Mouse (Mus musculus): ENCODE data around the gene Snrpe. TPM values are rescaled to one million over a fixed set of nuclear protein-coding genes. Genes with fewer than 3 reads are reported as not detected.

The Snrpe gene
- total and polyA plus RNA-seq, 3 experiments, result 279 to 597 TPM; not detected in 1

- H3K79me2 ChIP-seq (ENCODE audit: control insufficient read depth, insufficient read depth, low read length, poor library complexity), result peaks cover 26% of the 10 kb centered on the region
- peaks cover 20 to 23% of the 10 kb centered on the region in 2 experiments for H3K36me3 ChIP-seq (ENCODE audit: control insufficient read depth in 1 of 2, insufficient read depth in 2 of 2, low read length in 2 of 2)
- H3K4me1 ChIP-seq (ENCODE audit: control insufficient read depth in 1 of 2, insufficient read depth in 2 of 2, low read length in 2 of 2), result peaks cover 0 to 7% of the 10 kb centered on the region in 2 experiments; a peak in 1 of 4 replicates
- DNase-seq (ENCODE audit: low read depth, low spot score), result no peak
- H3K9me3 ChIP-seq (replicated peaks; ENCODE audit: insufficient read depth, low read length), result no peaks in the 10 kb centered on the region
- no peak overlapping the region for H3K27ac ChIP-seq (ENCODE audit: control insufficient read depth, low read depth, low read length)
- no peak overlapping the region for H3K9ac ChIP-seq (ENCODE audit: control insufficient read depth, low read depth, low read length, poor library complexity, severe bottlenecking)
- no peaks in the 10 kb centered on the region for H3K27me3 ChIP-seq (ENCODE audit: control insufficient read depth in 1 of 2, insufficient read depth in 2 of 2, low read length in 2 of 2)
- no peak for TF ChIP-seq ETS1 (IDR thresholded peaks at IDR 0.05; ENCODE audit: low read depth, low read length)
- TF ChIP-seq RCOR1 (IDR thresholded peaks at IDR 0.05; ENCODE audit: low read depth, low read length), result no peak
- no peak overlapping the region for H3K4me3 ChIP-seq (ENCODE audit: control insufficient read depth in 1 of 2, insufficient read depth in 1 of 2, low read depth in 2 of 2, low read length in 2 of 2)
These were observed 1.3 kb upstream of the Snrpe start for GRCm38 (mm10) chr1:133611436-133611835.

DNA sequence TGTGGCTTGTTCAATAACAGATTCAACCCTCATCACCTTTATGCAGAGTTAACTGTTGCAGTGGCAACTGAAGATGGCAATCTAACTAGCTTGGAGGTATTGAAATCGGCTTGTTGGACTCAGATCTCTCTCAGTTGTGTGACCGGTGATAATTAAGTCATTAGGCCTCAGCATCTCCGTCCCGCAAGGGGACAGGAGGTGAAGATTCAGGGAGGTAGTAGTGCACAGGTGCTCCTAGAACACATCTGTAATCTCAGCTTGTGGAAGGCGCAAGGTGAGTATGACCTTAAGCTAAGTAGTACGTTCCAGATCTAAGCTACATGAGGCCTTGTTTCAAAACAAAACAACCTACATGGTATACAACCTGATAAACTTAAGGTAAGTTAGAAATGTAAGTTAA is 510 bp upstream of the Snrpe start:
- peaks cover 21 to 27% of the 10 kb centered on the region in 2 experiments for H3K36me3 ChIP-seq (ENCODE audit: control insufficient read depth in 1 of 2, insufficient read depth in 2 of 2, low read length in 2 of 2)
- peak overlapping the region; percentile 25 to 41; a peak in 3 of 4 replicates for H3K4me3 ChIP-seq (ENCODE audit: control insufficient read depth in 1 of 2, insufficient read depth in 1 of 2, low read depth in 2 of 2, low read length in 2 of 2)
- no peaks in the 10 kb centered on the region for H3K27me3 ChIP-seq (ENCODE audit: control insufficient read depth in 1 of 2, insufficient read depth in 2 of 2, low read length in 2 of 2)
- TF ChIP-seq CTCF (IDR thresholded peaks at IDR 0.05 in 2 of 3, conservative IDR thresholded peaks at IDR 0.05 in 1 of 3; ENCODE audit: control insufficient read depth in 1 of 3, insufficient read depth in 1 of 3, low read depth in 2 of 3, low read length in 3 of 3, poor library complexity in 1 of 3, severe bottlenecking in 1 of 3), result no peak
- TF ChIP-seq MYC (IDR thresholded peaks at IDR 0.05; ENCODE audit: low read depth, low read length), result no peak
- TF ChIP-seq CHD2 (IDR thresholded peaks at IDR 0.05; ENCODE audit: low read length), result no peak
- TF ChIP-seq TAL1 (IDR thresholded peaks at IDR 0.05; ENCODE audit: low read length), result no peak
- TF ChIP-seq MAZ (IDR thresholded peaks at IDR 0.05; ENCODE audit: low read depth, low read length), result no peak
- no peak for TF ChIP-seq CHD1 (IDR thresholded peaks at IDR 0.05; ENCODE audit: low read depth, low read length)
- no peak for TF ChIP-seq ELF1 (IDR thresholded peaks at IDR 0.05; ENCODE audit: low read depth, low read length)
- no peak for TF ChIP-seq USF2 (IDR thresholded peaks at IDR 0.05; ENCODE audit: borderline replicate concordance in 1 of 2, insufficient read depth in 1 of 2, low read depth in 1 of 2, low read length in 2 of 2)
- TF ChIP-seq RAD21 (IDR thresholded peaks at IDR 0.05; ENCODE audit: low read depth, low read length), result no peak
- no peak for TF ChIP-seq USF1 (IDR thresholded peaks at IDR 0.05; ENCODE audit: low read depth, low read length)
- no peak for TF ChIP-seq ZMIZ1 (IDR thresholded peaks at IDR 0.05; ENCODE audit: low read depth, low read length)
- TF ChIP-seq POLR2AphosphoS5 (IDR thresholded peaks at IDR 0.05; ENCODE audit: borderline replicate concordance, low read depth, low read length), result no peak
- no peak for TF ChIP-seq EP300 (IDR thresholded peaks at IDR 0.05; ENCODE audit: low read depth in 1 of 2, low read length in 2 of 2)
- no peak for TF ChIP-seq TCF12 (IDR thresholded peaks at IDR 0.05; ENCODE audit: low read depth, low read length)
- no peak for TF ChIP-seq MXI1 (IDR thresholded peaks at IDR 0.05; ENCODE audit: low read depth, low read length)
- H3K9ac ChIP-seq (ENCODE audit: control insufficient read depth, low read depth, low read length, poor library complexity, severe bottlenecking), result peak overlapping the region; percentile 37; the same call in 1 of the 2 replicates
- H3K79me2 ChIP-seq (ENCODE audit: control insufficient read depth, insufficient read depth, low read length, poor library complexity), result peaks cover 26% of the 10 kb centered on the region
- peaks cover 0 to 7% of the 10 kb centered on the region in 2 experiments; a peak in 1 of 4 replicates for H3K4me1 ChIP-seq (ENCODE audit: control insufficient read depth in 1 of 2, insufficient read depth in 2 of 2, low read length in 2 of 2)
- no peaks in the 10 kb centered on the region for H3K9me3 ChIP-seq (replicated peaks; ENCODE audit: insufficient read depth, low read length)
- no peak for DNase-seq (ENCODE audit: low read depth, low spot score)
- H3K27ac ChIP-seq (ENCODE audit: control insufficient read depth, low read depth, low read length), result no peak overlapping the region
